Mouse (Mus musculus) brain, adult 2 months (tissue): ENCODE data around the gene Ly6g6e.
"Not testable (repeated sequence)": the region's sequence is repeated elsewhere in the genome, so short reads cannot be mapped to it uniquely, and the experiment has no call there.

Experiments
- DNase-seq: peaks from one replicate; pipeline ENCODE4 v3.0.0; 2011; ENCODE audit warnings: low read depth, low spot score

Gene Ly6g6e

GRCm38 (mm10) chr17:35101161-35101560 lies 24.5 kb downstream of the Ly6g6e start:
- no peak for DNase-seq

GRCm38 (mm10) chr17:35102299-35102698 lies 25.6 kb downstream of the Ly6g6e start:
- DNase-seq: no peak

GRCm38 (mm10) chr17:35103221-35103690 lies 26.6 kb downstream of the Ly6g6e start:
- DNase-seq: no peak

GRCm38 (mm10) chr17:35104079-35104478 lies 27.4 kb downstream of the Ly6g6e start:
- DNase-seq: no peak

GRCm38 (mm10) chr17:35104754-35105153 lies 28.1 kb downstream of the Ly6g6e start:
- DNase-seq: no peak

GRCm38 (mm10) chr17:35105740-35106389 lies 29.2 kb downstream of the Ly6g6e start:
- DNase-seq: peak; percentile 88

- peak; percentile 55 for DNase-seq
Measured at GRCm38 (mm10) chr17:35106522-35106921, 29.8 kb downstream of the Ly6g6e start.

- DNase-seq: peak; percentile 74
Measured at GRCm38 (mm10) chr17:35108097-35108496, 31.4 kb downstream of the Ly6g6e start, which contains the start of gene Ly6g5c. TSS of gene Ly6g5c (plus strand) at chr17:35108279.

- no peak for DNase-seq
Measured at GRCm38 (mm10) chr17:35111774-35112173, 35.1 kb downstream of the Ly6g6e start.

GRCm38 (mm10) chr17:35115046-35116019 lies 38.6 kb downstream of the Ly6g6e start, which contains the start of gene Ly6g5b:
TSS of gene Ly6g5b (minus strand) at chr17:35115428.
- DNase-seq: peak; percentile 32

GRCm38 (mm10) chr17:35120745-35121142 lies 44.0 kb downstream of the Ly6g6e start:
- peak; percentile 31 for DNase-seq

- DNase-seq: peak; percentile 99
Measured at GRCm38 (mm10) chr17:35121143-35121799, 44.6 kb downstream of the Ly6g6e start, which contains the start of gene Gpank1. TSS of gene Gpank1 (plus strand) at chr17:35121455.

- DNase-seq: peak; percentile 92
Measured at GRCm38 (mm10) chr17:35121871-35122303, 45.2 kb downstream of the Ly6g6e start, which contains the start of gene Csnk2b. TSS of gene Csnk2b (minus strand) at chr17:35122053.

- DNase-seq: not testable (repeated sequence)
Measured at GRCm38 (mm10) chr17:35123287-35123686, 46.6 kb downstream of the Ly6g6e start.

- not testable (repeated sequence) for DNase-seq
Measured at GRCm38 (mm10) chr17:35124261-35124896, 47.7 kb downstream of the Ly6g6e start.

- DNase-seq: no peak
Measured at GRCm38 (mm10) chr17:35125081-35125480, 48.4 kb downstream of the Ly6g6e start.

GRCm38 (mm10) chr17:35125578-35125977 lies 48.9 kb downstream of the Ly6g6e start:
- peak; percentile 35 for DNase-seq

- DNase-seq: peak; percentile 84
Measured at GRCm38 (mm10) chr17:35126206-35126611, 49.5 kb downstream of the Ly6g6e start, which contains the start of gene D17H6S53E. TSS of gene D17H6S53E (plus strand) at chr17:35126373.

GRCm38 (mm10) chr17:35127017-35127416 lies 50.3 kb downstream of the Ly6g6e start:
- peak; percentile 38 for DNase-seq
